Mouse (Mus musculus) erythroblast, embryonic 14.5 days (primary cell): ENCODE data around the gene Col15a1. TPM values are rescaled to one million over a fixed set of nuclear protein-coding genes. Genes with fewer than 3 reads are reported as not detected.

Experiments used
- H3K27me3 ChIP-seq: 2 replicates; pipeline ENCODE4 v1.6.1; 2012; ENCODE audit warnings: inconsistent platforms; ENCODE audit not compliant: control insufficient read depth
- H3K36me3 ChIP-seq: 2 replicates; pipeline ENCODE4 v1.6.1; 2012; ENCODE audit warnings: mild to moderate bottlenecking, inconsistent platforms; ENCODE audit not compliant: control insufficient read depth
- H3K4me1 ChIP-seq: 2 replicates; pipeline ENCODE4 v1.6.1; 2012; ENCODE audit warnings: inconsistent platforms; ENCODE audit not compliant: control insufficient read depth
- H3K4me3 ChIP-seq: replicated peaks from 2 replicates; pipeline ENCODE3; 2012; ENCODE audit warnings: moderate library complexity, mild to moderate bottlenecking, inconsistent platforms
- H3K9me3 ChIP-seq: 2 replicates; pipeline ENCODE4 v1.6.1; 2012; ENCODE audit warnings: low read length, inconsistent platforms, mixed read lengths; ENCODE audit not compliant: control insufficient read depth
- GATA1 ChIP-seq: IDR thresholded peaks from 2 replicates; pipeline ENCODE4 v1.6.1; 2012; ENCODE audit warnings: low read length, inconsistent platforms, mixed read lengths
- TAL1 ChIP-seq: IDR thresholded peaks from 3 replicates; pipeline ENCODE4 v1.6.1; 2012; ENCODE audit warnings: low read length, inconsistent platforms, mixed read lengths
- polyA plus RNA-seq: library from polyadenylated mRNA; stranded (reverse); fragments of >175 nt; gene quantifications from 2 replicates; pipeline ENCODE4 v1.2.3, GENCODE M21; 2012

The Col15a1 gene
- not detected in 2 replicates for polyA plus RNA-seq

GRCm38 (mm10) chr4:47207969-47208420, at the start of gene Col15a1:
TSS of gene Col15a1 (plus strand) at chr4:47208161.
- H3K4me3 ChIP-seq = no peak within 1 kb of the TSS
- TF ChIP-seq TAL1 (no peak), GATA1 (no peak)
- no peaks in the 10 kb centered on the region for H3K36me3 ChIP-seq
- H3K27me3 ChIP-seq = peaks cover 35% of the 10 kb centered on the region
- H3K4me1 ChIP-seq = no peaks in the 10 kb centered on the region
- no peaks in the 10 kb centered on the region for H3K9me3 ChIP-seq

GRCm38 (mm10) chr4:47161103-47161755, 46.7 kb upstream of the Col15a1 start:
- no peaks in the 10 kb centered on the region for H3K4me1 ChIP-seq
- no peaks in the 10 kb centered on the region for H3K27me3 ChIP-seq
- no peak overlapping the region for H3K4me3 ChIP-seq
- TF ChIP-seq GATA1 (no peak), TAL1 (no peak)
- no peaks in the 10 kb centered on the region for H3K36me3 ChIP-seq
- H3K9me3 ChIP-seq = no peaks in the 10 kb centered on the region

- Histone ChIP-seq H3K27me3 (no peaks in the 10 kb centered on the region), H3K4me3 (no peak overlapping the region), H3K9me3 (no peaks in the 10 kb centered on the region), H3K4me1 (no peaks in the 10 kb centered on the region), H3K36me3 (no peaks in the 10 kb centered on the region)
- no peak for TF ChIP-seq TAL1
- no peak for TF ChIP-seq GATA1
These were observed 46.0 kb upstream of the Col15a1 start for GRCm38 (mm10) chr4:47161756-47162587.

GRCm38 (mm10) chr4:47172314-47172713, 35.6 kb upstream of the Col15a1 start:
- Histone ChIP-seq H3K27me3 (no peaks in the 10 kb centered on the region), H3K9me3 (no peaks in the 10 kb centered on the region), H3K4me1 (no peaks in the 10 kb centered on the region), H3K36me3 (no peaks in the 10 kb centered on the region), H3K4me3 (no peak overlapping the region)
- TF ChIP-seq GATA1 = no peak
- TF ChIP-seq TAL1 = no peak

- Histone ChIP-seq H3K9me3 (no peaks in the 10 kb centered on the region), H3K4me1 (no peaks in the 10 kb centered on the region), H3K27me3 (no peaks in the 10 kb centered on the region), H3K36me3 (no peaks in the 10 kb centered on the region), H3K4me3 (no peak overlapping the region)
- TF ChIP-seq TAL1 (no peak), GATA1 (no peak)
These were observed 30.9 kb upstream of the Col15a1 start for GRCm38 (mm10) chr4:47177101-47177500.

GRCm38 (mm10) chr4:47178261-47178961, 29.6 kb upstream of the Col15a1 start:
- Histone ChIP-seq H3K27me3 (no peaks in the 10 kb centered on the region), H3K4me3 (no peak overlapping the region), H3K4me1 (no peaks in the 10 kb centered on the region), H3K36me3 (no peaks in the 10 kb centered on the region), H3K9me3 (no peaks in the 10 kb centered on the region)
- TF ChIP-seq GATA1 (no peak), TAL1 (no peak)

GRCm38 (mm10) chr4:47179535-47179934, 28.4 kb upstream of the Col15a1 start:
- Histone ChIP-seq H3K9me3 (no peaks in the 10 kb centered on the region), H3K36me3 (no peaks in the 10 kb centered on the region), H3K27me3 (no peaks in the 10 kb centered on the region), H3K4me1 (no peaks in the 10 kb centered on the region), H3K4me3 (no peak overlapping the region)
- TF ChIP-seq TAL1 = no peak
- TF ChIP-seq GATA1 = no peak

GRCm38 (mm10) chr4:47184058-47184661, 23.8 kb upstream of the Col15a1 start:
- Histone ChIP-seq H3K9me3 (no peaks in the 10 kb centered on the region), H3K4me3 (no peak overlapping the region), H3K4me1 (no peaks in the 10 kb centered on the region), H3K36me3 (no peaks in the 10 kb centered on the region), H3K27me3 (no peaks in the 10 kb centered on the region)
- no peak for TF ChIP-seq TAL1
- no peak for TF ChIP-seq GATA1
